Mouse (Mus musculus): ENCODE results near the gene Tmem39a.

The Tmem39a gene

GRCm38 (mm10) chr16:38558221-38558748 lies at the start of gene Tmem39a:
TSS of gene Tmem39a (plus strand) at chr16:38558698.
- in situ Hi-C loops (cut with MboI, MseI) = loop anchor here (5.0 kb wide), 1 partner anchor 36 kb away; the partner anchor contains the start of gene Timmdc1

GRCm38 (mm10) chr16:38510846-38511245 lies 47.7 kb upstream of the Tmem39a start:
- in situ Hi-C loops (cut with MboI, MseI) = no loop called here

- in situ Hi-C loops (cut with MboI, MseI) = no loop called here
Observed at GRCm38 (mm10) chr16:38519140-38519539, 39.4 kb upstream of the Tmem39a start.

- in situ Hi-C loops (cut with MboI, MseI) = loop anchor here (5.0 kb wide), 1 partner anchor 36 kb away; the partner anchor contains the start of gene Tmem39a
Observed at GRCm38 (mm10) chr16:38521211-38521987, 37.1 kb upstream of the Tmem39a start.

GRCm38 (mm10) chr16:38522129-38523084 lies 36.1 kb upstream of the Tmem39a start, which contains the start of gene Timmdc1:
TSS of gene Timmdc1 (minus strand) at chr16:38522663.
- in situ Hi-C loops (cut with MboI, MseI) = loop anchor here (5.0 kb wide), 1 partner anchor 35 kb away; the partner anchor contains the start of gene Tmem39a

GRCm38 (mm10) chr16:38526264-38526663 lies 32.2 kb upstream of the Tmem39a start:
- in situ Hi-C loops (cut with MboI, MseI) = no loop called here

GRCm38 (mm10) chr16:38536544-38537146 lies 21.9 kb upstream of the Tmem39a start:
- in situ Hi-C loops (cut with MboI, MseI) = no loop called here

GRCm38 (mm10) chr16:38538716-38539380 lies 19.6 kb upstream of the Tmem39a start:
- in situ Hi-C loops (cut with MboI, MseI) = no loop called here

- in situ Hi-C loops (cut with MboI, MseI) = no loop called here
Observed at GRCm38 (mm10) chr16:38548000-38548399, 10.5 kb upstream of the Tmem39a start.

GRCm38 (mm10) chr16:38549479-38550396 lies 8.8 kb upstream of the Tmem39a start, which contains the start of gene Poglut1:
TSS of gene Poglut1 (minus strand) at chr16:38550258.
- in situ Hi-C loops (cut with MboI, MseI) = no loop called here

GRCm38 (mm10) chr16:38555988-38556387 lies 2.5 kb upstream of the Tmem39a start:
- in situ Hi-C loops (cut with MboI, MseI) = loop anchor here (5.0 kb wide), 1 partner anchor 34 kb away; the partner anchor contains the start of gene Timmdc1

GRCm38 (mm10) chr16:38562131-38562967 lies 3.9 kb downstream of the Tmem39a start:
- in situ Hi-C loops (cut with MboI, MseI) = loop anchor here (10.0 kb wide), 1 partner anchor 162 kb away; no protein-coding TSS in a partner anchor

GRCm38 (mm10) chr16:38562968-38563327 lies 4.5 kb downstream of the Tmem39a start:
- in situ Hi-C loops (cut with MboI, MseI) = loop anchor here (10.0 kb wide), 1 partner anchor 162 kb away; no protein-coding TSS in a partner anchor

- in situ Hi-C loops (cut with MboI, MseI) = loop anchor here (10.0 kb wide), 1 partner anchor 161 kb away; no protein-coding TSS in a partner anchor
Observed at GRCm38 (mm10) chr16:38563516-38563915, 5.0 kb downstream of the Tmem39a start.

- in situ Hi-C loops (cut with MboI, MseI) = loop anchor here (10.0 kb wide), 1 partner anchor 157 kb away; no protein-coding TSS in a partner anchor
Observed at GRCm38 (mm10) chr16:38568192-38568591, 9.7 kb downstream of the Tmem39a start.

- in situ Hi-C loops (cut with MboI, MseI) = no loop called here
Observed at GRCm38 (mm10) chr16:38571481-38571880, 13.0 kb downstream of the Tmem39a start.

- in situ Hi-C loops (cut with MboI, MseI) = no loop called here
Observed at GRCm38 (mm10) chr16:38584761-38585160, 26.3 kb downstream of the Tmem39a start.

GRCm38 (mm10) chr16:38585186-38585585 lies 26.7 kb downstream of the Tmem39a start:
- in situ Hi-C loops (cut with MboI, MseI) = no loop called here

All from regulatory T cell (primary cell).